Mouse (Mus musculus) cortical plate, adult 2 months (tissue): ENCODE measurements at regions not wholly inside any gene's neighbourhood (a gene's known extent, or its start where the extent isn't known, plus 50 kb on each side); places are given as distances from the start of the nearest gene placed in this dataset.

ENCODE experiments used
- CTCF ChIP-seq: fragments of 200-500 bp; IDR thresholded peaks from 2 replicates; pipeline ENCODE4 v1.5.1; 2011; ENCODE audit warnings: mild to moderate bottlenecking, control low read depth, low read length; ENCODE audit not compliant: insufficient read depth; ENCODE audit errors: extremely low read depth
- POLR2A ChIP-seq: fragments of 200-500 bp; IDR thresholded peaks from 2 replicates; pipeline ENCODE4 v1.6.1; 2011; ENCODE audit warnings: mild to moderate bottlenecking, low read length, control low read depth; ENCODE audit not compliant: insufficient read depth; ENCODE audit errors: extremely low read depth

DNA sequence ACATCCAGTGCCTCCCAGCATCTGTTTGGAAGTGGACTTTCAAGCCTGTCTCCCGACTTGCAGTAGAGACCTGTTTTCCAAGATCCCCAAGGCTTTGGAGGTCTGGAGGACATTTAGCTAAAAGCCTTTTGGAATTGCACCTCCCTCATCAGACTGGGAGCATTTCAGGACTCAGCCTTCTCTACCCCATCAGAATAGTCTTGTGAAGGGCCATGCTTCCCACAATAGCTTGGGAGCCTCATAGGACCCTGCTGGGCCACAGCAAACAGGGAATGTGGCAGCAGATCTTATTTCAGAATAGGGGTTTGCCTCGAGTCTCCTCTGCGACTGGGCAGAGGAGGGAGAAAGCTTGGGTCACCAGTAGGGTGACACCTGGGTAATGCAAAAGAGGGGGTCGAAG, 66.2 kb upstream of the Nkd1 start:
- TF ChIP-seq CTCF (no peak), POLR2A (no peak)
